Comparison of ENCODE assay signal across 9 mouse cellular contexts in the genomic region with DNA sequence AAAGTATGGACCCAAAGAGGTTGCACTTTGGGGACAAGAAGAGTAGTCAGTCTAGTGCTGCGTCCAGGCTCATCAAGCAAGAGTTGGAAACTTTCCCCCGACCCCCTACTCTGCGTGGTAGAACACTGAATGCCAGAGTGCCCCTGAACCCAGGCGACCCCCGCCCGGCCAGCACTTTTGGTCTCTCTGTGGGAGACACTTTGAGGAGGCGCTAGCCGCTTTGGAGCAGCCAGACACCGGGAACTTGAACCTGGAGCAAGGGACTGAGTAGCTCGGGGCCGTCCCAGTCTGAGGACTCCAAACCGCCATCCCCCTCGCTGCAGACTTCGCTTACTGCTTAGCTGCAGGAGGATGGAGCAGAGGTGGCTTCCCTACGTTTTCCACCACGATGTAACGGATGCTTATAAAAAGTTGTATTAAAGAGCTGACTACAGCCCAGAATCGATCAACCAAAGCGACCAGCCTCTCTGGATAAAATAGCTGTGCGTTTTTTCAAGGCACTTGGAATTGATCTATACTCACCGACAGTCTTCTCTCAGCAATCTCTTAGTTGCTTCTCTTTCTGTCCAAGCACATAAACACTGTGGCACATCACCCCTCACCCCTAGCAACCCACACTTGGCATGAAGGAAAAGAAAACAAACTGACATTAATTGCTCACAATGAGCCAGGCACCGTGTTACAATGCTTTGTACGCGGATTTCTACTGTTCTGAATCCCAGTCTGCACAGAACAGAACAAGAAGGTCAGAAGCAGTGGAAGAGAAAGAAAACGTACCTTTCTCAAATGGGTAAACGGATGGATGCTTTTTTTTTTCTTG. TPM values are rescaled to one million over a fixed set of nuclear protein-coding genes. Genes with fewer than 3 reads are reported as not detected.
A peak's percentile ranks its signal among the peaks of the same experiment; 100 is the strongest.
DNase-seq lines count a peak whose midpoint lies in the region; ATAC-seq lines count a peak whose summit lies in the region.
"Had no signal": no experiment of that assay in that cellular context is flagged by ENCODE, and none has a peak within 500 bp of the region (broad histone marks: within the 10 kb centered on the region; RNA-seq: fewer than 3 reads in every experiment).

No protein-coding gene starts in this region.

- H3K4me3 ChIP-seq in embryonic facial prominence, embryonic 15.5 days (replicated peaks) = peak overlapping the region; percentile 78
- H3K4me3 ChIP-seq in limb, embryonic 15.5 days = peak overlapping the region; percentile 77
- peak overlapping the region; percentile 65 for H3K4me3 ChIP-seq in neural tube, embryonic 15.5 days (replicated peaks)

- no peaks in the 10 kb centered on the region for H3K36me3 ChIP-seq in embryonic facial prominence, embryonic 15.5 days
- no peaks in the 10 kb centered on the region for H3K36me3 ChIP-seq in limb, embryonic 15.5 days
- H3K36me3 ChIP-seq in neural tube, embryonic 15.5 days = no peaks in the 10 kb centered on the region

- no peak for ATAC-seq in embryonic facial prominence, embryonic 15.5 days (ENCODE audit: insufficient number of reproducible peaks, low FRiP score, low TSS enrichment, low read depth)
- no peak for ATAC-seq in limb, embryonic 15.5 days (ENCODE audit: insufficient number of reproducible peaks, low FRiP score, low TSS enrichment, low read depth)
- ATAC-seq in neural tube, embryonic 15.5 days (ENCODE audit: low FRiP score) = no peak
- ATAC-seq in monocyte, adult 5-6 weeks (replicated peaks; ENCODE audit: insufficient number of reproducible peaks, low FRiP score, low TSS enrichment, poor library complexity, severe bottlenecking) = no peak

- DNase-seq in adrenal gland, adult (ENCODE audit: inconsistent age in 2 of 2, low spot score in 1 of 2) = peak; percentile 42 to 81
- DNase-seq in adrenal gland, adult 8-10 months = no peak
- DNase-seq in adrenal gland, adult 18-20 months (ENCODE audit: low spot score in 2 of 2) = peak; percentile 22 to 26
- peak; percentile 25 for DNase-seq in heart, postnatal 4 days

- peaks cover 26% of the 10 kb centered on the region for H3K4me1 ChIP-seq in embryonic facial prominence, embryonic 15.5 days
- H3K4me1 ChIP-seq in limb, embryonic 15.5 days = peaks cover 20% of the 10 kb centered on the region
- H3K4me1 ChIP-seq in neural tube, embryonic 15.5 days = peaks cover 25% of the 10 kb centered on the region

- no peak overlapping the region for H3K9ac ChIP-seq in embryonic facial prominence, embryonic 15.5 days
- H3K9ac ChIP-seq in limb, embryonic 15.5 days = peak overlapping the region; percentile 70
- no peak overlapping the region for H3K9ac ChIP-seq in neural tube, embryonic 15.5 days (replicated peaks)

- peak overlapping the region; percentile 82 for H3K4me2 ChIP-seq in embryonic facial prominence, embryonic 15.5 days (replicated peaks)
- H3K4me2 ChIP-seq in limb, embryonic 15.5 days = peak overlapping the region; percentile 71
- H3K4me2 ChIP-seq in neural tube, embryonic 15.5 days = peak overlapping the region; percentile 91

- no peaks in the 10 kb centered on the region for H3K27me3 ChIP-seq in embryonic facial prominence, embryonic 15.5 days
- H3K27me3 ChIP-seq in limb, embryonic 15.5 days = 0 out of 2 replicates have a peak, but pooled peaks cover 3% of the 10 kb centered on the region
- no peaks in the 10 kb centered on the region for H3K27me3 ChIP-seq in neural tube, embryonic 15.5 days (replicated peaks)

- WGBS in embryonic facial prominence, embryonic 15.5 days = 7% methylated on average over 26 of the region's 26 CpGs
- 7% methylated on average over 26 of the region's 26 CpGs for WGBS in limb, embryonic 15.5 days
- 3% methylated on average over 26 of the region's 26 CpGs for WGBS in neural tube, embryonic 15.5 days

- peak overlapping the region; percentile 92 for H3K27ac ChIP-seq in embryonic facial prominence, embryonic 15.5 days (replicated peaks)
- peak overlapping the region; percentile 91; the same call in 1 of the 2 replicates for H3K27ac ChIP-seq in limb, embryonic 15.5 days
- H3K27ac ChIP-seq in neural tube, embryonic 15.5 days (replicated peaks) = peak overlapping the region; percentile 90; the same call in 1 of the 2 replicates
- H3K27ac ChIP-seq: macrophage had no signal

- no peaks in the 10 kb centered on the region for H3K9me3 ChIP-seq in embryonic facial prominence, embryonic 15.5 days (replicated peaks)
- no peaks in the 10 kb centered on the region for H3K9me3 ChIP-seq in limb, embryonic 15.5 days
- no peaks in the 10 kb centered on the region for H3K9me3 ChIP-seq in neural tube, embryonic 15.5 days (replicated peaks)

RNA-seq across cellular contexts. Expression of gene Auts2, which starts 1.2 kb away (rescaled TPM):
- 10 to 100 TPM; 30.7 to 75.1 (median 38.7) TPM for total RNA-seq in adrenal gland, adult 8-10 months (2022)
- 10 to 100 TPM; 23.5 to 29.5 TPM for total RNA-seq in adrenal gland, adult 18-20 months (2021)
- polyA plus RNA-seq in embryonic facial prominence, embryonic 15.5 days (2015; fragmentation: Nextera tagmentation; extraction: Ambion mirVana) = 39.7 and 45.3 TPM in 2 replicates
- 10 to 100 TPM; 49.0 to 51.4 TPM for total RNA-seq in heart, postnatal 4 days (2021)
- 31.5 and 34.0 TPM in 2 replicates for polyA plus RNA-seq in limb, embryonic 15.5 days (2015; fragmentation: Nextera tagmentation; extraction: Ambion mirVana)
- 46.3 and 52.5 TPM in 2 replicates for polyA plus RNA-seq in neural tube, embryonic 15.5 days (2015; fragmentation: Nextera tagmentation; extraction: Ambion mirVana)
- not detected in 3 replicates for total RNA-seq in monocyte, adult 5-6 weeks (2017)

Comparison
In these comparisons a context has a peak if more than half of its experiments do, and no peak if none do; other contexts are left out.
1. RNA of gene Auts2, which starts 1.2 kb away (total RNA-seq): 49.0 to 51.4 TPM in heart, postnatal 4 days, 30.7 to 75.1 TPM in adrenal gland, adult 8-10 months and 23.5 to 29.5 TPM in adrenal gland, adult 18-20 months; not detected in monocyte, adult 5-6 weeks; every median in the first group is over 10 times any median in the second.
2. Peak in every context shown above with its lines, with median percentiles within 50 percentile points of each other: H3K27ac ChIP-seq, H3K4me2 ChIP-seq and H3K4me3 ChIP-seq.